Mouse (Mus musculus) hindbrain, embryonic 16.5 days (tissue): ENCODE measurements around the gene Spred2. TPM values are rescaled to one million over a fixed set of nuclear protein-coding genes. Genes with fewer than 3 reads are reported as not detected.
"Not testable (repeated sequence)": the region's sequence is repeated elsewhere in the genome, so short reads cannot be mapped to it uniquely, and the experiment has no call there.

Experiments
- ATAC-seq: fragments of 200-750 bp; cut with Nextera tagmentation; 2 replicates; pipeline ENCODE4 v1.8.0; 2017; ENCODE audit warnings: moderate TSS enrichment, moderate library complexity
- H3K27ac ChIP-seq: fragments of 300-500 bp; sonication (generic); 2 replicates; pipeline ENCODE4 v1.5.1; 2014; ENCODE audit warnings: low read depth, mild to moderate bottlenecking, control low read depth, low read length, moderate library complexity
- H3K27me3 ChIP-seq: fragments of 300-500 bp; sonication (generic); replicated peaks from 2 replicates; pipeline ENCODE4 v1.6.1; 2014; ENCODE audit warnings: low read length; ENCODE audit not compliant: control insufficient read depth, insufficient read depth
- H3K36me3 ChIP-seq: fragments of 300-500 bp; sonication (generic); 2 replicates; pipeline ENCODE4 v1.6.1; 2014; ENCODE audit warnings: mild to moderate bottlenecking, low read length, moderate library complexity, mixed read lengths; ENCODE audit not compliant: control insufficient read depth, insufficient read depth
- H3K4me1 ChIP-seq: fragments of 300-500 bp; sonication (generic); 2 replicates; pipeline ENCODE4 v1.6.1; 2014; ENCODE audit warnings: low read depth, low read length; ENCODE audit not compliant: control insufficient read depth, insufficient read depth
- H3K4me2 ChIP-seq: fragments of 300-500 bp; sonication (generic); 2 replicates; pipeline ENCODE4 v1.6.1; 2014; ENCODE audit warnings: mild to moderate bottlenecking, low read length, control low read depth, moderate library complexity
- H3K4me3 ChIP-seq: fragments of 300-500 bp; sonication (generic); 2 replicates; pipeline ENCODE4 v1.5.1; 2014; ENCODE audit warnings: mild to moderate bottlenecking, low read length, control low read depth, moderate library complexity
- H3K9ac ChIP-seq: fragments of 300-500 bp; sonication (generic); 2 replicates; pipeline ENCODE4 v1.6.1; 2014; ENCODE audit warnings: low read depth, mild to moderate bottlenecking, control low read depth, low read length, moderate library complexity
- H3K9me3 ChIP-seq: fragments of 300-500 bp; sonication (generic); 2 replicates; pipeline ENCODE4 v1.6.1; 2014; ENCODE audit warnings: mild to moderate bottlenecking, low read length, moderate library complexity; ENCODE audit not compliant: control insufficient read depth
- WGBS: fragments of 180-500 bp; shearing (Covaris S2); extraction: QIAGEN DNeasy Blood & Tissue Kit; methylation state at CpG from one replicate; pipeline ENCODE4 v1.1.7; 2014; 5-methylcytosine and 5-hydroxymethylcytosine counted together
- polyA plus RNA-seq: library from polyadenylated mRNA; unstranded; fragments of >200 nt; fragmentation: Nextera tagmentation; extraction: Ambion mirVana; gene quantifications from 2 replicates; pipeline ENCODE4 v1.2.1, GENCODE M21; 2015

The Spred2 gene
- polyA plus RNA-seq, 1 experiment from 2014 or later, result 7.4 TPM

GRCm38 (mm10) chr11:20059736-20060135 is 135.6 kb downstream of the Spred2 start:
- Histone ChIP-seq H3K4me1 (no peaks in the 10 kb centered on the region), H3K9ac (no peak overlapping the region), H3K27ac (no peak overlapping the region), H3K4me2 (no peak overlapping the region), H3K9me3 (no peaks in the 10 kb centered on the region), H3K27me3 (no peaks in the 10 kb centered on the region), H3K4me3 (no peak overlapping the region), H3K36me3 (peaks cover 14% of the 10 kb centered on the region)
- no peak for ATAC-seq
- 96% methylated on average over 3 of the region's 3 CpGs for WGBS

GRCm38 (mm10) chr11:20062801-20063200 is 138.6 kb downstream of the Spred2 start:
- not testable (repeated sequence) for H3K4me1 ChIP-seq, H3K27ac ChIP-seq, H3K4me2 ChIP-seq, H3K9ac ChIP-seq, H3K4me3 ChIP-seq, H3K9me3 ChIP-seq, H3K27me3 ChIP-seq, ATAC-seq
- 74% methylated on average over 9 of the region's 9 CpGs for WGBS
- peaks cover 14% of the 10 kb centered on the region for H3K36me3 ChIP-seq

- H3K9me3 ChIP-seq, H3K4me3 ChIP-seq, H3K27ac ChIP-seq, H3K4me2 ChIP-seq, H3K27me3 ChIP-seq, H3K9ac ChIP-seq, ATAC-seq, H3K4me1 ChIP-seq: not testable (repeated sequence)
- H3K36me3 ChIP-seq, result peaks cover 14% of the 10 kb centered on the region
- 8% methylated on average over 2 of the region's 2 CpGs for WGBS
These were observed 139.9 kb downstream of the Spred2 start for GRCm38 (mm10) chr11:20064086-20064485.

- H3K4me2 ChIP-seq, result no peak overlapping the region
- no peaks in the 10 kb centered on the region for H3K4me1 ChIP-seq
- no peak overlapping the region for H3K9ac ChIP-seq
- no peak overlapping the region for H3K4me3 ChIP-seq
- no peaks in the 10 kb centered on the region for H3K27me3 ChIP-seq
- no peaks in the 10 kb centered on the region for H3K9me3 ChIP-seq
- ATAC-seq, result no peak
- 86% methylated on average over 2 of the region's 2 CpGs for WGBS
- H3K27ac ChIP-seq, result no peak overlapping the region
- H3K36me3 ChIP-seq, result peaks cover 13% of the 10 kb centered on the region
These were observed 140.8 kb downstream of the Spred2 start for GRCm38 (mm10) chr11:20064926-20065325.

- Histone ChIP-seq H3K4me2 (no peak overlapping the region), H3K27me3 (no peaks in the 10 kb centered on the region), H3K9me3 (no peaks in the 10 kb centered on the region), H3K4me3 (no peak overlapping the region), H3K27ac (no peak overlapping the region), H3K9ac (no peak overlapping the region), H3K36me3 (peaks cover 10% of the 10 kb centered on the region), H3K4me1 (no peaks in the 10 kb centered on the region)
- WGBS, result 83% methylated on average over 1 of the region's 1 CpGs
- no peak for ATAC-seq
These were observed 141.9 kb downstream of the Spred2 start for GRCm38 (mm10) chr11:20066106-20066505.

GRCm38 (mm10) chr11:20067521-20067920 is 143.3 kb downstream of the Spred2 start:
- 52% methylated on average over 1 of the region's 1 CpGs for WGBS
- H3K9ac ChIP-seq, result no peak overlapping the region
- no peaks in the 10 kb centered on the region for H3K27me3 ChIP-seq
- no peak overlapping the region for H3K27ac ChIP-seq
- peaks cover 10% of the 10 kb centered on the region for H3K36me3 ChIP-seq
- no peak overlapping the region for H3K4me2 ChIP-seq
- no peak overlapping the region for H3K4me3 ChIP-seq
- no peaks in the 10 kb centered on the region for H3K4me1 ChIP-seq
- no peak for ATAC-seq
- H3K9me3 ChIP-seq, result no peaks in the 10 kb centered on the region

- 97% methylated on average over 6 of the region's 6 CpGs for WGBS
- Histone ChIP-seq H3K27ac (no peak overlapping the region), H3K36me3 (peaks cover 10% of the 10 kb centered on the region)
These were observed 144.3 kb downstream of the Spred2 start for GRCm38 (mm10) chr11:20068346-20069004.

GRCm38 (mm10) chr11:20072174-20072573 is 148.0 kb downstream of the Spred2 start:
- Histone ChIP-seq H3K4me3 (no peak overlapping the region), H3K36me3 (peaks cover 17% of the 10 kb centered on the region), H3K9ac (no peak overlapping the region), H3K4me1 (no peaks in the 10 kb centered on the region), H3K4me2 (no peak overlapping the region), H3K27me3 (no peaks in the 10 kb centered on the region), H3K27ac (no peak overlapping the region), H3K9me3 (no peaks in the 10 kb centered on the region)
- 84% methylated on average over 3 of the region's 3 CpGs for WGBS
- peak; percentile 19; the same call in 1 of the 2 replicates for ATAC-seq

More at GRCm38 (mm10) chr11:20068346-20069004, 144.3 kb downstream of the Spred2 start:
- Histone ChIP-seq H3K9me3 (no peaks in the 10 kb centered on the region), H3K4me1 (no peaks in the 10 kb centered on the region), H3K27me3 (no peaks in the 10 kb centered on the region), H3K4me3 (no peak overlapping the region), H3K9ac (no peak overlapping the region), H3K4me2 (no peak overlapping the region)
- ATAC-seq, result no peak

- Histone ChIP-seq H3K27ac (no peak overlapping the region), H3K4me1 (no peaks in the 10 kb centered on the region), H3K4me3 (no peak overlapping the region), H3K9ac (no peak overlapping the region), H3K4me2 (no peak overlapping the region), H3K9me3 (no peaks in the 10 kb centered on the region), H3K36me3 (peaks cover 20% of the 10 kb centered on the region), H3K27me3 (no peaks in the 10 kb centered on the region)
- WGBS, result 91% methylated on average over 5 of the region's 5 CpGs
- ATAC-seq, result no peak
These were observed 148.7 kb downstream of the Spred2 start for GRCm38 (mm10) chr11:20072826-20073225.
